Mouse (Mus musculus) heart, embryonic 14.5 days (tissue): ENCODE measurements around the gene Aida. TPM values are rescaled to one million over a fixed set of nuclear protein-coding genes. Genes with fewer than 3 reads are reported as not detected.
A peak's percentile ranks its signal among the peaks of the same experiment; 100 is the strongest.

Experiments
- ATAC-seq: fragments of 200-750 bp; cut with Nextera tagmentation; 2 replicates; pipeline ENCODE4 v1.8.0; 2017; ENCODE audit warnings: low read depth, moderate TSS enrichment; ENCODE audit not compliant: insufficient number of reproducible peaks, insufficient read depth, low FRiP score
- H3K27ac ChIP-seq, 2 experiments: fragments of 200-500 bp in 1 of 2; fragments of 300-500 bp in 1 of 2; sonication (generic) in 1 of 2; replicated peaks in 1 of 2; 2 replicates each; pipeline ENCODE4 v1.5.1; 2012 to 2014; ENCODE audit warnings: low read depth in 2 of 2, low read length in 2 of 2, control low read depth in 1 of 2, mild to moderate bottlenecking in 1 of 2, mixed read lengths in 1 of 2; ENCODE audit not compliant: control insufficient read depth in 1 of 2, insufficient read depth in 1 of 2
- H3K27me3 ChIP-seq: fragments of 300-500 bp; sonication (generic); 2 replicates; pipeline ENCODE4 v1.6.1; 2014; ENCODE audit warnings: mild to moderate bottlenecking, low read length, control low read depth; ENCODE audit not compliant: control insufficient read depth, insufficient read depth
- H3K36me3 ChIP-seq: fragments of 300-500 bp; sonication (generic); 2 replicates; pipeline ENCODE4 v1.6.1; 2014; ENCODE audit warnings: mild to moderate bottlenecking, control low read depth, low read length, mixed read lengths; ENCODE audit not compliant: control insufficient read depth, insufficient read depth
- H3K4me1 ChIP-seq, 2 experiments: fragments of 200-500 bp in 1 of 2; fragments of 300-500 bp in 1 of 2; sonication (generic) in 1 of 2; 2 replicates each; pipeline ENCODE4 v1.6.1; 2012 to 2014; ENCODE audit warnings: low read length in 2 of 2, control low read depth in 1 of 2, mixed read lengths in 1 of 2; ENCODE audit not compliant: control insufficient read depth in 2 of 2, insufficient read depth in 2 of 2
- H3K4me2 ChIP-seq: fragments of 300-500 bp; sonication (generic); 2 replicates; pipeline ENCODE4 v1.6.1; 2014; ENCODE audit warnings: mild to moderate bottlenecking, low read length
- H3K4me3 ChIP-seq, 2 experiments: fragments of 200-500 bp in 1 of 2; fragments of 300-500 bp in 1 of 2; sonication (generic) in 1 of 2; 2 replicates each; pipeline ENCODE4 v1.5.1; 2012 to 2014; ENCODE audit warnings: low read length in 2 of 2, mild to moderate bottlenecking in 2 of 2, control low read depth in 1 of 2, low read depth in 1 of 2, moderate library complexity in 1 of 2; ENCODE audit not compliant: control insufficient read depth in 1 of 2, insufficient read depth in 1 of 2
- H3K9ac ChIP-seq: fragments of 300-500 bp; sonication (generic); 2 replicates; pipeline ENCODE4 v1.6.1; 2014; ENCODE audit warnings: mild to moderate bottlenecking, low read length
- H3K9me3 ChIP-seq: fragments of 300-500 bp; sonication (generic); 2 replicates; pipeline ENCODE4 v1.6.1; 2016; ENCODE audit warnings: low read length, control low read depth; ENCODE audit not compliant: control insufficient read depth
- WGBS: fragments of 180-500 bp; shearing (Covaris S2); extraction: QIAGEN DNeasy Blood & Tissue Kit; methylation state at CpG from one replicate; pipeline ENCODE4 v1.1.7; 2014; 5-methylcytosine and 5-hydroxymethylcytosine counted together
- polyA plus RNA-seq: library from polyadenylated mRNA; unstranded; fragments of >200 nt; fragmentation: Nextera tagmentation; extraction: Ambion mirVana; gene quantifications from 2 replicates; pipeline ENCODE4 v1.2.1, GENCODE M21; 2014

The Aida gene
- polyA plus RNA-seq, 1 experiment from 2014 or later, result 18.7 TPM

DNA sequence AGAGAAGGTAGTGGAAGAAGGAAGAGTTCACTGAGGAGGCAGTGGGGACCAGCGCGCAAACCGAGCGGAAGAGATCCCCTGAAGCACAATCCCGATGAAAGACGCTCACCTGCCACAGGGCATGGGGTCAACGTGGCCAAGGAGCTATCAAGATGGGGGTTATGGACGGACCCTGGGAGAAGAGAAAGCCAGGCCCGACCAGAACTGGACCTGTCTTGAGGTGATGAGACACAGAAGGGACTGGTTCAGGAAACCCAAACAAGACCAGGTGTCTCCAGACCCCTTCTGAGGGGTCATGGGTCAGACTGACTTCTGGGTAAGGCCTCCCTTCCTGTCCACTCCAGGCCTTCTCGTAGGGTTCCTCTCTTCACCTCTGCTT, 49.4 kb downstream of the Aida start:
- Histone ChIP-seq H3K27me3 (no peaks in the 10 kb centered on the region), H3K27ac (peak overlapping the region; percentile 53 to 73), H3K4me2 (peak overlapping the region; percentile 75), H3K36me3 (peaks cover 50% of the 10 kb centered on the region), H3K9me3 (no peaks in the 10 kb centered on the region), H3K9ac (peak overlapping the region; percentile 87), H3K4me3 (peak overlapping the region; percentile 82 to 84), H3K4me1 (peaks cover 0 to 5% of the 10 kb centered on the region in 2 experiments; a peak in 2 of 4 replicates)
- peak; percentile 18; the same call in 1 of the 2 replicates for ATAC-seq
- WGBS, result 6% methylated on average over 10 of the region's 10 CpGs

- WGBS, result 22% methylated on average over 6 of the region's 6 CpGs
- Histone ChIP-seq H3K36me3 (peaks cover 67% of the 10 kb centered on the region), H3K9ac (no peak overlapping the region), H3K4me3 (no peak overlapping the region), H3K9me3 (no peaks in the 10 kb centered on the region), H3K27ac (no peak overlapping the region), H3K27me3 (no peaks in the 10 kb centered on the region), H3K4me1 (peaks cover 0 to 5% of the 10 kb centered on the region in 2 experiments; a peak in 2 of 4 replicates), H3K4me2 (no peak overlapping the region)
- no peak for ATAC-seq
These were observed 53.5 kb downstream of the Aida start for GRCm38 (mm10) chr1:183349840-183350239.

GRCm38 (mm10) chr1:183358901-183359300, 62.5 kb downstream of the Aida start:
- Histone ChIP-seq H3K4me1 (no peaks in the 10 kb centered on the region), H3K4me2 (no peak overlapping the region), H3K9me3 (no peaks in the 10 kb centered on the region), H3K4me3 (no peak overlapping the region), H3K27ac (no peak overlapping the region), H3K27me3 (no peaks in the 10 kb centered on the region), H3K9ac (no peak overlapping the region), H3K36me3 (peaks cover 91% of the 10 kb centered on the region)
- ATAC-seq, result no peak
- WGBS, result 85% methylated on average over 3 of the region's 3 CpGs

DNA sequence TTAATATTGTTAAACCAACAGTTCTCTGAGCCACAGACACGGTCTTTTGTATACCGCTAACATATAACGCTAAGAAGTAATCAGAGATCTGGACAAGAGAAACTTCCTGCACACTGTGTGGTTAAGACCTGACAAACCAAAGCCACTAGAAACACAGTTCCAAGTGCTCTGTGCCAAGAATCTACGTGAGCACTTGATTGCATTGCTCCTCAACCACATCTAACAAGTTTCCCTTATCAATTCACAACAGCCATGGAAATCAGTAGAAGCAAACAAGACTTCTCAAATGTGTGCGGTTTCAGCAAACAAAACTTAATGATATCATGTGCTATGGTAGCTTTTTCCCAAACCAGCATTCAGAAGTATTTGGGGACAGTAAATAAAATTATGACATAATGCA, 65.9 kb downstream of the Aida start:
- Histone ChIP-seq H3K9ac (no peak overlapping the region), H3K9me3 (no peaks in the 10 kb centered on the region), H3K4me1 (no peaks in the 10 kb centered on the region), H3K27ac (no peak overlapping the region), H3K4me2 (no peak overlapping the region), H3K36me3 (peaks cover 85% of the 10 kb centered on the region), H3K4me3 (no peak overlapping the region), H3K27me3 (no peaks in the 10 kb centered on the region)
- 80% methylated on average over 5 of the region's 5 CpGs for WGBS
- no peak for ATAC-seq

GRCm38 (mm10) chr1:183362729-183363576, 66.6 kb downstream of the Aida start:
- 68% methylated on average over 14 of the region's 14 CpGs for WGBS
- no peak overlapping the region for H3K9ac ChIP-seq
- H3K9me3 ChIP-seq, result no peaks in the 10 kb centered on the region
- H3K36me3 ChIP-seq, result peaks cover 79% of the 10 kb centered on the region
- no peak overlapping the region for H3K4me2 ChIP-seq
- H3K4me1 ChIP-seq, result peaks cover 0 to 4% of the 10 kb centered on the region in 2 experiments; a peak in 1 of 4 replicates
- H3K27me3 ChIP-seq, result no peaks in the 10 kb centered on the region
- no peak for ATAC-seq
- H3K27ac ChIP-seq, result no peak overlapping the region
- no peak overlapping the region for H3K4me3 ChIP-seq

- Histone ChIP-seq H3K27me3 (no peaks in the 10 kb centered on the region), H3K36me3 (peaks cover 73% of the 10 kb centered on the region), H3K4me1 (peaks cover 3 to 6% of the 10 kb centered on the region in 2 experiments; a peak in 3 of 4 replicates), H3K9me3 (no peaks in the 10 kb centered on the region), H3K4me3 (no peak overlapping the region), H3K4me2 (no peak overlapping the region), H3K27ac (no peak overlapping the region), H3K9ac (no peak overlapping the region)
- ATAC-seq, result no peak
- WGBS, result 81% methylated on average over 5 of the region's 5 CpGs
These were observed 67.1 kb downstream of the Aida start for GRCm38 (mm10) chr1:183363577-183363867.

DNA sequence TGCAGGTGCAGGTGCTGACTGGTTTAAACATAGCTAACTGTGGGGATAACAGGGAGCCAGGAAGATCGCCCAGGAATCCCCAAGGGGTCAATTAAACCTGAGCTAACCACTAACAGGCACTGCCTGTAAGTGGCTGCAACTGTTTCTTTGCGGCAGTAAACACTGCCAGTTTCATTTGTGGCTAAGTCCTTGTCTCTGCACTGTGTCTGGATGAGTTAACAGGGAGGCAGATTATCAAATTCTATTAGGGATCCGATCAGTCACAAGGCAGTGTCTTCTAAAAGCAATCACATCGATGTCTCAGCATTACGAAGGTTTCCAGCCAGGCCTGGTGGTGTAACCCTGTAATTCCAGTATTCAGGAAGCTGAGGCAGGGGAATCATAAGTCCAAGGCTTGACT, 70.0 kb downstream of the Aida start:
- Histone ChIP-seq H3K27ac (no peak overlapping the region), H3K9me3 (no peaks in the 10 kb centered on the region), H3K4me2 (no peak overlapping the region), H3K4me3 (no peak overlapping the region), H3K36me3 (peaks cover 47% of the 10 kb centered on the region), H3K9ac (no peak overlapping the region), H3K27me3 (no peaks in the 10 kb centered on the region), H3K4me1 (peaks cover 6 to 7% of the 10 kb centered on the region in 2 experiments; a peak in 3 of 4 replicates)
- WGBS, result 92% methylated on average over 5 of the region's 5 CpGs
- ATAC-seq, result no peak
